25 mouse cellular contexts compared by ENCODE assay signal in genomic region chr12:9847465-9848205, GRCm38 (mm10).
DNase-seq lines count a peak whose midpoint lies in the region; ATAC-seq and TF ChIP-seq lines count a peak whose summit lies in the region.
"Had no signal": no experiment of that assay in that cellular context is flagged by ENCODE, and none has a peak within 500 bp of the region (broad histone marks: within the 10 kb centered on the region; RNA-seq: fewer than 3 reads in every experiment).

No protein-coding gene starts in this region.

- H3K4me2 ChIP-seq in kidney, embryonic 14.5 days (replicated peaks; ENCODE audit: low read depth, low read length) = no peak overlapping the region
- H3K4me2 ChIP-seq in stomach, embryonic 16.5 days (ENCODE audit: low read depth, low read length) = no peak overlapping the region
- no peak overlapping the region for H3K4me2 ChIP-seq in stomach, postnatal 0 days (replicated peaks; ENCODE audit: low read depth)
- no peak overlapping the region for H3K4me2 ChIP-seq in liver, embryonic 11.5 days
- H3K4me2 ChIP-seq: forebrain, embryonic 15.5 days; heart, embryonic 15.5 days; intestine, embryonic 15.5 days; limb, embryonic 12.5 days; midbrain, embryonic 12.5 days; neural tube, embryonic 12.5 days had no signal

- TF ChIP-seq CTCF in kidney, adult 2 months (conservative IDR thresholded peaks at IDR 0.05; ENCODE audit: insufficient read depth, insufficient read length, low read depth, low read length) = no peak
- TF ChIP-seq CTCF in stomach, postnatal 0 days (IDR thresholded peaks at IDR 0.05; ENCODE audit: low read depth) = no peak

- H3K36me3 ChIP-seq in kidney, embryonic 14.5 days (ENCODE audit: control insufficient read depth, insufficient read depth, low read length) = no peaks in the 10 kb centered on the region
- H3K36me3 ChIP-seq in kidney, adult 2 months (ENCODE audit: control insufficient read depth, insufficient read depth, low read length) = no peaks in the 10 kb centered on the region
- no peaks in the 10 kb centered on the region for H3K36me3 ChIP-seq in stomach, embryonic 16.5 days (ENCODE audit: control insufficient read depth, insufficient read depth, low read length)
- H3K36me3 ChIP-seq in stomach, postnatal 0 days (ENCODE audit: control insufficient read depth, insufficient read depth, low read length) = no peaks in the 10 kb centered on the region
- no peaks in the 10 kb centered on the region for H3K36me3 ChIP-seq in liver, embryonic 11.5 days (ENCODE audit: control insufficient read depth, insufficient read depth, low read length)
- H3K36me3 ChIP-seq: forebrain, embryonic 10.5 days; forebrain, embryonic 15.5 days; heart, embryonic 10.5 days; heart, embryonic 15.5 days; intestine, embryonic 15.5 days; limb, embryonic 12.5 days; midbrain, embryonic 12.5 days; neural tube, embryonic 12.5 days had no signal

- DNase-seq in kidney, adult 2 months = no peak
- no peak for DNase-seq in stomach, postnatal 0 days (ENCODE audit: low spot score)
- peak; percentile 70 for DNase-seq in lung, postnatal 10 days
- DNase-seq in ovary, adult 18-20 months (ENCODE audit: low spot score) = no peak
- DNase-seq in liver, embryonic 11.5 days (ENCODE audit: low spot score) = no peak
- no peak for DNase-seq in left cerebral cortex, postnatal 14 days (ENCODE audit: low spot score in 2 of 2)
- DNase-seq: adrenal gland, postnatal 25 days; cerebellum, adult 11-12 months; cerebellum, postnatal 10 days; gastrocnemius, postnatal 25 days; heart, adult 11 months; kidney, adult 8-10 months; thymus, postnatal 14 days had no signal

- TF ChIP-seq EP300 in stomach, postnatal 0 days (optimal IDR thresholded peaks at IDR 0.05) = no peak

- WGBS in kidney, embryonic 14.5 days = 69% methylated on average over 7 of the region's 7 CpGs
- 68% methylated on average over 7 of the region's 7 CpGs for WGBS in kidney, adult 2 months
- 65% methylated on average over 7 of the region's 7 CpGs for WGBS in stomach, embryonic 16.5 days
- WGBS in stomach, postnatal 0 days = 55% methylated on average over 7 of the region's 7 CpGs
- 82% methylated on average over 7 of the region's 7 CpGs for WGBS in liver, embryonic 11.5 days

- H3K4me1 ChIP-seq in kidney, embryonic 14.5 days (ENCODE audit: control insufficient read depth, insufficient read depth, low read length) = no peaks in the 10 kb centered on the region
- no peaks in the 10 kb centered on the region for H3K4me1 ChIP-seq in kidney, adult 2 months (ENCODE audit: control insufficient read depth, insufficient read depth, low read length)
- H3K4me1 ChIP-seq in stomach, embryonic 16.5 days (ENCODE audit: control insufficient read depth, insufficient read depth, low read length) = no peaks in the 10 kb centered on the region
- H3K4me1 ChIP-seq in stomach, postnatal 0 days (replicated peaks; ENCODE audit: control insufficient read depth, insufficient read depth) = no peaks in the 10 kb centered on the region
- no peaks in the 10 kb centered on the region for H3K4me1 ChIP-seq in liver, embryonic 11.5 days (replicated peaks; ENCODE audit: control insufficient read depth, insufficient read depth, low read length)
- H3K4me1 ChIP-seq: forebrain, embryonic 10.5 days; forebrain, embryonic 15.5 days; heart, embryonic 10.5 days; heart, embryonic 15.5 days; intestine, embryonic 15.5 days; limb, embryonic 12.5 days; midbrain, embryonic 12.5 days; neural tube, embryonic 12.5 days had no signal

- H3K9me3 ChIP-seq in kidney, embryonic 14.5 days (ENCODE audit: control insufficient read depth, low read length) = no peaks in the 10 kb centered on the region
- no peaks in the 10 kb centered on the region for H3K9me3 ChIP-seq in stomach, embryonic 16.5 days (replicated peaks; ENCODE audit: control insufficient read depth, low read length)
- no peaks in the 10 kb centered on the region for H3K9me3 ChIP-seq in stomach, postnatal 0 days (ENCODE audit: control insufficient read depth, low read length)
- no peaks in the 10 kb centered on the region for H3K9me3 ChIP-seq in liver, embryonic 11.5 days (ENCODE audit: control insufficient read depth, low read length)
- H3K9me3 ChIP-seq: forebrain, embryonic 10.5 days; forebrain, embryonic 15.5 days; heart, embryonic 10.5 days; heart, embryonic 15.5 days; intestine, embryonic 15.5 days; limb, embryonic 12.5 days; midbrain, embryonic 12.5 days; neural tube, embryonic 12.5 days had no signal

- TF ChIP-seq POLR2A in kidney, adult 2 months (IDR thresholded peaks at IDR 0.05; ENCODE audit: low read depth, low read length) = no peak

- no peak overlapping the region for H3K4me3 ChIP-seq in kidney, embryonic 14.5 days (ENCODE audit: low read length)
- no peak overlapping the region for H3K4me3 ChIP-seq in kidney, adult 2 months (ENCODE audit: insufficient read depth, low read depth, low read length)
- no peak overlapping the region for H3K4me3 ChIP-seq in stomach, embryonic 16.5 days (replicated peaks; ENCODE audit: low read length)
- no peak overlapping the region for H3K4me3 ChIP-seq in stomach, postnatal 0 days (ENCODE audit: low read depth, low read length)
- H3K4me3 ChIP-seq in liver, embryonic 11.5 days (ENCODE audit: low read depth, low read length) = no peak overlapping the region
- H3K4me3 ChIP-seq: forebrain, embryonic 10.5 days; forebrain, embryonic 15.5 days; heart, embryonic 10.5 days; heart, embryonic 15.5 days; intestine, embryonic 15.5 days; limb, embryonic 12.5 days; midbrain, embryonic 12.5 days; myocyte; neural tube, embryonic 12.5 days had no signal

- H3K27ac ChIP-seq in kidney, embryonic 14.5 days (ENCODE audit: low read depth, low read length) = no peak overlapping the region
- H3K27ac ChIP-seq in kidney, adult 2 months (ENCODE audit: insufficient read depth, low read depth, low read length) = no peak overlapping the region
- peak overlapping the region; percentile 7; the same call in 1 of the 2 replicates for H3K27ac ChIP-seq in stomach, embryonic 16.5 days (ENCODE audit: low read length)
- H3K27ac ChIP-seq in stomach, postnatal 0 days (replicated peaks) = no peak overlapping the region
- H3K27ac ChIP-seq in liver, embryonic 11.5 days (ENCODE audit: low read depth, low read length) = no peak overlapping the region
- H3K27ac ChIP-seq: forebrain, embryonic 10.5 days; forebrain, embryonic 15.5 days; heart, embryonic 10.5 days; heart, embryonic 15.5 days; hindbrain, postnatal 0 days; intestine, embryonic 15.5 days; limb, embryonic 12.5 days; midbrain, embryonic 12.5 days; neural tube, embryonic 12.5 days had no signal

- ATAC-seq in kidney, embryonic 14.5 days (ENCODE audit: low FRiP score, low TSS enrichment) = peak; percentile 46; the same call in 1 of the 2 replicates
- no peak for ATAC-seq in stomach, embryonic 16.5 days (ENCODE audit: insufficient read depth, low FRiP score)
- no peak for ATAC-seq in stomach, postnatal 0 days (ENCODE audit: low FRiP score, low TSS enrichment)
- ATAC-seq in liver, embryonic 11.5 days (replicated peaks; ENCODE audit: low FRiP score) = no peak
- ATAC-seq: forebrain, embryonic 15.5 days; hindbrain, postnatal 0 days; intestine, embryonic 15.5 days had no signal

- intact Hi-C loops in left cerebral cortex, postnatal 14 days (cut with DNase I) = no loop called here

- H3K27me3 ChIP-seq in kidney, embryonic 14.5 days (ENCODE audit: control insufficient read depth, insufficient read depth, low read length) = no peaks in the 10 kb centered on the region
- H3K27me3 ChIP-seq in kidney, adult 2 months (replicated peaks; ENCODE audit: control insufficient read depth, insufficient read depth, low read length) = no peaks in the 10 kb centered on the region
- no peaks in the 10 kb centered on the region for H3K27me3 ChIP-seq in stomach, embryonic 16.5 days (ENCODE audit: control insufficient read depth, insufficient read depth, low read length)
- no peaks in the 10 kb centered on the region for H3K27me3 ChIP-seq in stomach, postnatal 0 days (ENCODE audit: control insufficient read depth, insufficient read depth, low read length)
- H3K27me3 ChIP-seq in liver, embryonic 11.5 days (replicated peaks; ENCODE audit: control insufficient read depth, insufficient read depth, low read length) = no peaks in the 10 kb centered on the region
- H3K27me3 ChIP-seq: forebrain, embryonic 15.5 days; heart, embryonic 15.5 days; intestine, embryonic 15.5 days; limb, embryonic 12.5 days; midbrain, embryonic 12.5 days; neural tube, embryonic 12.5 days had no signal

- no peak overlapping the region for H3K9ac ChIP-seq in kidney, embryonic 14.5 days (ENCODE audit: low read depth, low read length)
- H3K9ac ChIP-seq in stomach, embryonic 16.5 days (ENCODE audit: low read length) = no peak overlapping the region
- no peak overlapping the region for H3K9ac ChIP-seq in stomach, postnatal 0 days (ENCODE audit: low read length)
- no peak overlapping the region for H3K9ac ChIP-seq in liver, embryonic 11.5 days (ENCODE audit: low read depth, low read length)
- H3K9ac ChIP-seq: forebrain, embryonic 15.5 days; heart, embryonic 15.5 days; intestine, embryonic 15.5 days; limb, embryonic 12.5 days; midbrain, embryonic 12.5 days; neural tube, embryonic 12.5 days had no signal
